Mouse (Mus musculus) olfactory bulb, adult 2 months (tissue): ENCODE measurements around the gene E2f8.

ENCODE experiments used
- CTCF ChIP-seq: fragments of 200-500 bp; IDR thresholded peaks from 2 replicates; pipeline ENCODE4 v1.5.1; 2012; ENCODE audit warnings: low read depth, mild to moderate bottlenecking, low read length, moderate library complexity; ENCODE audit not compliant: insufficient read depth
- POLR2A ChIP-seq: fragments of 200-500 bp; IDR thresholded peaks from 2 replicates; pipeline ENCODE4 v1.6.1; 2012; ENCODE audit warnings: mild to moderate bottlenecking, low read depth, low read length, moderate library complexity; ENCODE audit not compliant: insufficient read depth

DNA sequence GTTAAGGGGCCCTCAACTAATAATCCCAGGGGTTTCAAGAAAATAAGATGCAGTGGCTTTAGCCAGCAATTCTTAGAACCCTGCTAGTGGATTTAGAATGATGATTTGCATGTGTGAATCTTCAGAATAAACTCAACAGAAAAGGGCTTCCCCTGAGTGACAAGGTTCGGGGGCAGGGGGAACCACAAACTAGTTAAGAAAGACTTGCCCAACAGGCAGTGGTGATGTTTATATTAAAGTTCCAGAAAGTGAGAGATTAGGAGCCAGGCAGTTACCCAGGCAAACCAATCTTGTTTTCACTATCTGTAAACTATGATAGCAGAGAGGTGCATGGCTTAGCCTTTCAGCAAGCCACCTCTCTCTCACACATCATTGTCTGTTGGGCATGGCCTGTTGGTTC is 48.7 kb downstream of the E2f8 start:
- TF ChIP-seq CTCF (no peak), POLR2A (no peak)
